Mouse (Mus musculus): Measurements from ENCODE around the gene Disc1.

DNA sequence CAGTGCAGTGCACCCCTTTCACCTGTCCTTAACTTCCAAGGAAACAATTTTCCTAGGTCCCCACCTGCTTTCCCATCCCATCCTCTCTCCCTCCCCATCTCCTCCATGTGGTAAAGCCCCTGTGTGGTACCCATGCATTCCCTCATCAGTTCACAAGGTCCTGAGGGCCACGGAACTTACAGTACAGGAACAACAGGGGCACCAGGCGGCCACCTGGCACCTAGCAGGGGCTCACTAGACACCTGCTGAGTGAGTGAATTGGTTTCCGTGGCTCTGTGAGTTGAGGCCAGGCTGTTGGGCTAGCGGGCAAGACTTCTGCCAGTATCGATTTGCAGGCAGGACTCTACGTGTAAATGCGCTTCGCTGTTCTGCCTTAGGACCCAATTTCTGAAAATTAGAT, 152.4 kb downstream of the Disc1 start:
- TF ChIP-seq CTCF (IDR thresholded peaks at IDR 0.05) (no peak), EP300 (IDR thresholded peaks at IDR 0.05; ENCODE audit: insufficient read depth, low read depth, low read length) (no peak), POLR2A (IDR thresholded peaks at IDR 0.05; ENCODE audit: insufficient read depth, low read depth, low read length) (no peak)

Measured in heart, adult 2 months (tissue).